Mouse (Mus musculus) heart, adult 2 months (tissue): ENCODE data around the gene Cldn8. TPM values are rescaled to one million over a fixed set of nuclear protein-coding genes. Genes with fewer than 3 reads are reported as not detected.

Source experiments
- DNase-seq, 2 experiments: peaks; one replicate each; pipeline ENCODE4 v3.0.0; 2021
- H3K27ac ChIP-seq: fragments of 200-600 bp; 2 replicates; pipeline ENCODE4 v1.8.1; 2022
- H3K27me3 ChIP-seq: fragments of 200-500 bp; 2 replicates; pipeline ENCODE4 v1.6.1; 2012; ENCODE audit warnings: mild to moderate bottlenecking, low read length, inconsistent platforms, mixed read lengths; ENCODE audit not compliant: control insufficient read depth, insufficient read depth
- H3K36me3 ChIP-seq: fragments of 200-500 bp; 2 replicates; pipeline ENCODE4 v1.6.1; 2012; ENCODE audit warnings: low read length, inconsistent platforms; ENCODE audit not compliant: control insufficient read depth, insufficient read depth
- H3K4me1 ChIP-seq: fragments of 200-500 bp; 2 replicates; pipeline ENCODE4 v1.6.1; 2011; ENCODE audit warnings: low read length; ENCODE audit not compliant: control insufficient read depth, insufficient read depth
- H3K4me3 ChIP-seq: fragments of 200-600 bp; 2 replicates; pipeline ENCODE4 v1.8.1; 2022
- H3K79me2 ChIP-seq: fragments of 200-500 bp; replicated peaks from 2 replicates; pipeline ENCODE4 v1.6.1; 2012; ENCODE audit warnings: mild to moderate bottlenecking, inconsistent platforms, low read length, moderate library complexity, mixed read lengths; ENCODE audit not compliant: control insufficient read depth, insufficient read depth
- H3K9ac ChIP-seq: fragments of 200-500 bp; 2 replicates; pipeline ENCODE4 v1.6.1; 2012; ENCODE audit warnings: low read depth, mild to moderate bottlenecking, control low read depth, inconsistent platforms, low read length, mixed read lengths
- CTCF ChIP-seq: fragments of 200-600 bp; IDR thresholded peaks from 2 replicates; pipeline ENCODE4 v1.8.1; 2022; ENCODE audit warnings: antibody characterized with exemption, mild to moderate bottlenecking, moderate library complexity
- EP300 ChIP-seq: fragments of 200-500 bp; IDR thresholded peaks from 2 replicates; pipeline ENCODE4 v1.6.1; 2011; ENCODE audit warnings: low read depth, low read length, control low read depth; ENCODE audit not compliant: insufficient read depth
- POLR2A ChIP-seq: fragments of 200-500 bp; IDR thresholded peaks from 2 replicates; pipeline ENCODE4 v1.6.1; 2011; ENCODE audit warnings: mild to moderate bottlenecking, low read depth, low read length, control low read depth; ENCODE audit not compliant: insufficient read depth
- WGBS: fragments of 180-500 bp; shearing (Covaris S2); methylation state at CpG from one replicate; pipeline ENCODE4 v1.1.7; 2018; 5-methylcytosine and 5-hydroxymethylcytosine counted together
- intact Hi-C: fragments of 180-260 bp; cut with DNase I; formaldehyde crosslinking; loops from one replicate; pipeline ENCODE4 v1.15.1; 2025
- long read RNA-seq: library from polyadenylated mRNA; stranded (forward); transcript quantifications from one replicate; pipeline ENCODE4 v2.0.0, GENCODE M21; 2021
- polyA plus RNA-seq: library from polyadenylated mRNA; depleted of rRNA; stranded (reverse); fragments of >200 nt; gene quantifications from 2 replicates; pipeline ENCODE4 v1.2.3, GENCODE M21; 2012; rRNA removed
- total RNA-seq, 2 experiments: library from RNA; stranded (reverse); gene quantifications; 2 replicates each; pipeline ENCODE4 v1.2.3; 2021

Cldn8 gene
- total RNA-seq (not detected), polyA plus RNA-seq (0.10 TPM in 1 of 2 replicates, not detected in the other)
- long read RNA-seq: 0 reads

DNA sequence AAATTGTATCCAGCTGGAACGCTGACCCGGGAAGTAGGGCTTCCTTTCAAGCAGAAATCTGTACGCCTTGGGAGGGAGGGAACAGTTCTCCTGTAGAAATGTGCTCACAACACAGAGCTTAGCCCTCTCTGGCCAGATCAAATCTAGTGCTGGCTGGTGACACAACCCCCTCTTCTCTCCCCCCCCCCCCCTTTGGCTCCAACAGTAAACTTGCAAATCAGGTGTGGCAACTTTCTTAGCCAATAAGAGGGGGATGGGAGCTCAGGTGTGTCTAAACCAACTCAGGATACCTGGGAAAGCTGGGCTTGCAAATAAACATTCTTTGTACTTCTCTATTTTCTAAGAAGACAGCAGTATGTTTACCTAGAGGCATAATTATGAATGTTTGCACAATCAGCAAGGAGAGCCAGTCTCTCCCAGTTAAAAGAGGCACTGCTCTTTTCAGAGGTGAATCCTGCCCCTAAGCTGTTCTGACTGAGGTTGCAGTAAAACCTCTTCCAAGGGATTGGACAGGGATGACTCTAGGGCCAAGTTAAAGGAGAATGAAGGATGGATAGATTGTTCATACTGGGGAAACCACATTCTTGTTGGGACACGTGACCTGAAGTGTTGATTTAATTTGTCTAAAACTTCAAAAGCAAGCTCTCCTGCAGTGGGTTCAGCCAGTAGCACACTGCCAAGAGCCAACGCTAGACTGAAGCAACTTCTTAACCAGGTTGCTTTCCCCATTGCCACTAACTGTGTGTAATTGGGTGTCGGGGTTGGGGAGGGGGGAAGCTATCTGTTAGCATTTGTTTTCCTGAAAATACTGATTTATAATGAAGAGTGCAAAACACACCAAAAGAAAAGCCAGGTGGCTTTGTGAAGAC is at the start of gene Cldn8:
Cldn8 (minus strand) TSS at position 139 of the 869 bp plus-strand sequence.
- H3K36me3 ChIP-seq: no peaks in the 10 kb centered on the region
- intact Hi-C loops: no loop called here
- no peaks in the 10 kb centered on the region for H3K27me3 ChIP-seq
- no peak within 1 kb of the TSS for H3K27ac ChIP-seq
- H3K9ac ChIP-seq: no peak within 1 kb of the TSS
- no peak for DNase-seq
- H3K79me2 ChIP-seq: no peaks in the 10 kb centered on the region
- WGBS: 64% methylated on average over 6 of the region's 6 CpGs
- H3K4me3 ChIP-seq: no peak within 1 kb of the TSS
- no peaks in the 10 kb centered on the region for H3K4me1 ChIP-seq
- TF ChIP-seq POLR2A: no peak
- no peak for TF ChIP-seq EP300
- TF ChIP-seq CTCF: no peak

DNA sequence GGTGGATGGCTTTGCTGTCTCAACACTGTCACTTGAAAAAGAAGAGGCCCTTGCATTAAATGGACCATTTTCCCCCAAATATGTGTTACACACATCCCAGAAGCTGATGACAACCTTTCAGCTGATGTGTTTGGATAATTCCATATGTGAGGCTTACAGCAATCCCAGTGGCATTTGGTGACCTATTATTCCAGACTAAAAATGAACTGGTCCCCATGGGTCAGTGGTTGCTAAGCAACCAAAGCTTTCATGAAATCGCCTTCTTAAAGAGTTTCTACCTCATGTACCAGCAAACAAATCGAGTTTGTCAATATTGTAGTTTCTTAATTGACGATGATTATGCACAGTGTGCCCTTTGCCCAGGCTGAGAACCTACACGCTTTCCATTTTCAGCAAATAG is 49.7 kb upstream of the Cldn8 start:
- Histone ChIP-seq H3K4me3 (no peak overlapping the region), H3K9ac (no peak overlapping the region), H3K4me1 (no peaks in the 10 kb centered on the region), H3K27me3 (no peaks in the 10 kb centered on the region), H3K79me2 (no peaks in the 10 kb centered on the region), H3K27ac (no peak overlapping the region), H3K36me3 (no peaks in the 10 kb centered on the region)
- intact Hi-C loops: no loop called here
- DNase-seq: no peak
- TF ChIP-seq POLR2A: no peak
- no peak for TF ChIP-seq EP300
- no peak for TF ChIP-seq CTCF
- WGBS: 70% methylated on average over 4 of the region's 4 CpGs

DNA sequence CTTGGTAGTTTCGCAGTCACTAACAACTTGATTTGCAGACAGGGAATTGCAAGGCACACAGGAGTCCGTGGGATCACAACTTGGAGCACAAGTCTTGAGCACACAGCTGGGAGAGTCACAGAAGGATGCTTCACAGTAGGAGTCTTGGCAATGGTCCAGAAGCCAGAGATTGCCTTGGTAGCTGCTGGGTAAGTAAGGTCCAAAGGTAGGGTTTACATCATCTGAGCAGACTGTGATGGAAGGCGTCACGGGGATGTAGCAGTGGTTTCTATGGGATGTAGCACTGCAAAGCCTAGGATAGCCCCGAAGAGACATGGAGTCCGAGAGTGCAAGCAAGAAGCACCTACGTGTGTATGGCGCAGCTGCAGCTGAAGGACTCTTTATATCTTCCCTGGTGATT is 48.9 kb upstream of the Cldn8 start, which contains the start of gene Krtap24-1:
Krtap24-1 (minus strand) TSS at position 358 of the 400 bp plus-strand sequence.
- H3K79me2 ChIP-seq: no peaks in the 10 kb centered on the region
- no peaks in the 10 kb centered on the region for H3K36me3 ChIP-seq
- no peak within 1 kb of the TSS for H3K9ac ChIP-seq
- DNase-seq: no peak
- no peaks in the 10 kb centered on the region for H3K4me1 ChIP-seq
- WGBS: 85% methylated on average over 8 of the region's 8 CpGs
- H3K4me3 ChIP-seq: no peak within 1 kb of the TSS
- H3K27ac ChIP-seq: no peak within 1 kb of the TSS
- no peaks in the 10 kb centered on the region for H3K27me3 ChIP-seq
- intact Hi-C loops: no loop called here
- TF ChIP-seq EP300 (no peak), CTCF (no peak), POLR2A (no peak)

DNA sequence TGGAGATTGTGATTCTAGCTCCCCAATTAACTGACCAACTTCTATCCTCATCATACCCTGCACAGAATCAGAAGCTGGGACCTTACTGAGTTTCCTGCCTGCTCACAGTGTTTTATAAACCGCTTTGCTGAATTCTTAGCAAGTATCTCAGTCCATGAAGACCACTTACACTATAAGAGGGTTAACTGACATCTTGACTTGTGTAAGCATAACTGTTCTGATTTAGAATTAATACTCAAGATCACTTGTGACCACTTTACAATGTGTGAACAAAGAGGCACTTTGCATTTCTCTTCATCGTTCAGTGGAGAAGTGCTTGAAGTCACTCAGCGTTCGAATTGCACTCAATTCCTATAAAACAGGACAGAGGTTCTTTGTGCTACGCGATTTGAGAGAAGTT is 41.6 kb upstream of the Cldn8 start:
- TF ChIP-seq EP300 (no peak), POLR2A (no peak), CTCF (no peak)
- no peak overlapping the region for H3K27ac ChIP-seq
- no peaks in the 10 kb centered on the region for H3K27me3 ChIP-seq
- no peaks in the 10 kb centered on the region for H3K4me1 ChIP-seq
- H3K4me3 ChIP-seq: no peak overlapping the region
- DNase-seq: no peak
- no peaks in the 10 kb centered on the region for H3K36me3 ChIP-seq
- H3K9ac ChIP-seq: no peak overlapping the region
- 87% methylated on average over 6 of the region's 6 CpGs for WGBS
- H3K79me2 ChIP-seq: no peaks in the 10 kb centered on the region
- intact Hi-C loops: no loop called here

- no peaks in the 10 kb centered on the region for H3K36me3 ChIP-seq
- intact Hi-C loops: no loop called here
- no peak for DNase-seq
- WGBS: 36% methylated on average over 1 of the region's 1 CpGs
- H3K4me1 ChIP-seq: no peaks in the 10 kb centered on the region
- H3K79me2 ChIP-seq: no peaks in the 10 kb centered on the region
- H3K27ac ChIP-seq: no peak overlapping the region
- TF ChIP-seq CTCF (no peak), EP300 (no peak), POLR2A (no peak)
- no peaks in the 10 kb centered on the region for H3K27me3 ChIP-seq
- no peak overlapping the region for H3K9ac ChIP-seq
- H3K4me3 ChIP-seq: no peak overlapping the region
Observed at GRCm38 (mm10) chr16:88602464-88602863, 39.5 kb upstream of the Cldn8 start.

DNA sequence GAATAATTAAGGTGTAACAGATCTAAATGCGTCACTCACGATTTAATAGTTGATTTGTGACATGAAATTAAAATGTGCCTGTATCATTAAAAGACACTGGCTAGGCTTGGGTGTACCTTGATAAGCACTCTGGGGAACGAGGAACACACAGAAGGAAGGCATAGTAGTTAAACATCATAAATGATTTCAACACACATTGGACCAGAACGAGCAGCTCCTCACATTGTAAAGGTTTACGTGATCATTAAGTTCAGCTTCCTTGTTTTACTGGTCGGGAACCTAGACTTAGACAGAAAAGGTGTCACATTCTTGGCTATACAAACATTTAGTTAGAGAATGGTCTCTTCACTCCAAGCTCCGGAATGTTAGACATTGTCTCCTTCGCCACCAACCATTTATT is 37.3 kb upstream of the Cldn8 start:
- Histone ChIP-seq H3K36me3 (no peaks in the 10 kb centered on the region), H3K27me3 (no peaks in the 10 kb centered on the region), H3K4me3 (no peak overlapping the region), H3K4me1 (no peaks in the 10 kb centered on the region), H3K27ac (no peak overlapping the region), H3K9ac (no peak overlapping the region), H3K79me2 (no peaks in the 10 kb centered on the region)
- WGBS: 79% methylated on average over 8 of the region's 8 CpGs
- TF ChIP-seq POLR2A (no peak), CTCF (no peak), EP300 (no peak)
- DNase-seq: no peak
- intact Hi-C loops: no loop called here
